Mouse (Mus musculus): ENCODE results near the gene Olfr1133.
"Not testable (repeated sequence)": the region's sequence is repeated elsewhere in the genome, so short reads cannot be mapped to it uniquely, and the experiment has no call there.

The Olfr1133 gene

GRCm38 (mm10) chr2:87647274-87647673 is at the start of gene Olfr1133:
TSS of gene Olfr1133 (minus strand) at chr2:87647374.
- DNase-seq = no peak

- DNase-seq = no peak
Measured at GRCm38 (mm10) chr2:87693847-87694246, 46.7 kb upstream of the Olfr1133 start, which contains the start of gene Olfr1136. TSS of gene Olfr1136 (minus strand) at chr2:87693947.

- no peak for DNase-seq
Measured at GRCm38 (mm10) chr2:87673564-87673963, 26.4 kb upstream of the Olfr1133 start, which contains the start of gene Olfr1135. TSS of gene Olfr1135 (minus strand) at chr2:87673664.

- no peak for DNase-seq
Measured at GRCm38 (mm10) chr2:87658360-87658759, 11.2 kb upstream of the Olfr1133 start, which contains the start of gene Olfr1134. TSS of gene Olfr1134 (minus strand) at chr2:87658460.

DNA sequence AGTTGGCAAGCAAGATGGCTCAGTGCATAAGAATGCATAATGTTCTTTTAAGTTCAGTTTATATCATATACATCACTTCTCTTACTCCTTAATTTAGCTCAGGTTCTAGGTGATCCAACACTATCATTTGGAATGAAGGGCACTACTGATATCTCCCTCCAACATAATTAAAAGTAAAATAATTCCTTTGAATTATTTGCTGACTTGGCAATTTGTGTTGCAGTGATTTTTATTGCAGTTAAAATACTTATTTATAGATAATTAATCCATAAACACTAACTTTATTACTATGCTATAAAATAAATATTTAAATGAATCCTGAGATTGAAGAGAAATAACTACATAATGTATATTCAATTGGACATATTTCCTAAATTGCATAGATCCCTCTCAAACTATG is 4.7 kb downstream of the Olfr1133 start:
- no peak for DNase-seq

GRCm38 (mm10) chr2:87637435-87637834 is 9.7 kb downstream of the Olfr1133 start, which contains the start of gene Olfr1132:
TSS of gene Olfr1132 (minus strand) at chr2:87637535.
- no peak for DNase-seq

- DNase-seq = no peak
Measured at GRCm38 (mm10) chr2:87626804-87627203, 20.4 kb downstream of the Olfr1133 start, which contains the start of gene Olfr1131. TSS of gene Olfr1131 (plus strand) at chr2:87627104.

DNA sequence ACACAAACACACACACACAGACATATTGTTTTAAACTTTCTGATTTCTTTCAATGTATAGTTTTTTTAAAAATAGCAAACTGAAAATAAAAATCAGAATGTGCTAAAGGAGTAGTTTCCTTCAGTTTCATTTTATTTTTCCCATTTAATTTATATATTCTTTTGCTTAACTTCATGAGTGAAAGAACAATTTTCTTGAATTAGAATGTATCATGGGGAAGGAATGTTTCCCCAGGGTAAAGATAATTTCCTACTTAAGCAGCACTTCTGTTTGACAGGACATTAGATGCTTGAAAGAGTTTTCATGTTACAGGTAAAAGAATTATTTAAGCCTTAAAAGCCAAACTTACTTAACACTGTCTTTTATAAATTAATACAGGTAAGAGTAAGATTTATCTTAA is 41.3 kb downstream of the Olfr1133 start, which contains the start of gene Olfr1130:
Gene Olfr1130 (plus strand): TSS at position 301 of the 400 bp plus-strand sequence.
- not testable (repeated sequence) for DNase-seq
